Mouse (Mus musculus) urinary bladder, adult 18-20 months (tissue): Measurements from ENCODE around the gene Plxna2.

Source experiments
- DNase-seq, 2 experiments: peaks; one replicate each; pipeline ENCODE4 v3.0.0; 2022; ENCODE audit warnings: low spot score in 2 of 2, mixed read lengths in 2 of 2

Plxna2 gene

DNA sequence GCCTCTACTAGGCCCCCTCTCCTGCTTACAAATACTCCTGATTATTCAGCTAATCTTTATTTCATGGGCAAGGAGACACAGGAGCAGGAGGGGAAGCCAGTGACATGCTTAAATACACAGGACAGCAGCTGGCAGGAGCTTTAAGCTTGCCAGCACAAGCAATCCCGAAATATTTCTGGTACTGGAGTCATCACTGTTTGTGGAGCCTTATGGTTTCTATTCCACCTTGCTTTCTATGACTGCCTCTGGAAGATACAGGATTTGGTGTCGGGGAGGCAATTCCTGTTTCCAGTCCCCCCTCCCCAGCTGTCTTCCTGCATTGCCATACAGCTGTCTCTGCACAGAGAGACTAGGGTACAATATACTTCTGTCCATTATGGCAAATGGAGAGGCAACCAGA, 4.7 kb downstream of the Plxna2 start:
- DNase-seq, result no peak

DNA sequence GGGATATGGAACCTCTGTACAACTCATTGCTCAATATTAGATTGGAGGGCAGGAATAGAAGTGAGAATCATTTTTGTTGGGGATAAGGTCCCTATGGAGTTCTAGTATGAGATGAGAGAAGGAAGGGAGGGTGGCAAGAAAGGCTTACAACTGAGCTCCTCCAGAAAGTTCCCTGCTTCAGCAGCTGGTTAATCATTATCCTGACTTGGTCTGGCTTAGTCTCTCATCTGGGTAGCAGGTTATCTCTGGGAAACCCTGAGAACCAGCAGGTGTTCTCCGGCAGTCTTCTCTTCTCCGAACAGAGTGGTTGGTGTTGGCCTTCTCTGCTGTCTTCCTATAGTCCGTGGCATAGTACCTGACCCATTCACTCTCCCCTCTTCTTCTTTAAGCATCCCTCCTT, 5.6 kb downstream of the Plxna2 start:
- no peak for DNase-seq

DNA sequence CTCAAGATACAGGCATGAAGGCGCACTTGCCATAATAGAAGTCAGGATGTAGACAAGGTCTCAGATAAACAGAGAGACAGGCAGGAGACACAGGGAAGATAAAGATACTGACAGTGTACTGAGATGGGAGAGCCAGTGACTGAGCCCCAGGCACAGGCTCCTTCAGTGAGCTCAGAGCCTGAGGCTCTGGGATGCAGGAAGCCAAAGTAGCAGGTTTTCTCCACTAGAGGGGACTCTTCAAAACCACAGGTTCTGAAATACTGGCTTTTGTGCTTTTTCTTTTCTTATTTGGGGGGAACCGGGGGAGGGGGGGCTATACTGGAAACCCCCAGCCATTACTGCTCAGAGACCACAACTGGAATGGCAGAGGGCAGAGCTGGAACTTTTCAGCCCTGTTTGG, 6.4 kb downstream of the Plxna2 start:
- DNase-seq, result no peak

DNA sequence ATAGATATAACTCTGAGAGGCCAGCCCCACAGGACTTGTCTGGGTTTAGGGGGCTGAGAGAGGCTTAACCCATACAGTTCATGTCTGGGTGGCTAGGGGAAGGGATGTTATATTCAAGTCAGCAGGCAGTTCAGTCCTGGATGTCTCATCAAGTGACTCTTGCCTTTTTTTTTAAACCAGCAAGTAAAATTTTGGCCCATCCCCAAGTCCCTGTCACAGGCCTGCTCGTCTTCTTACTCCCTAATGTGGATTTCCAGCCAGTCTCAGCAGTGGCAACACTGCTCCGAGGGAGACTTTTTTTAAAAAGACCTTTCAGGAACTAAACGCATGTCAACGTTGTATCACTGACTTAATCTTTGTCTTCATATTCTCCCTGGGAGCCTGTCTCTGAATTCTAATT, 7.0 kb downstream of the Plxna2 start:
- DNase-seq, result no peak

DNA sequence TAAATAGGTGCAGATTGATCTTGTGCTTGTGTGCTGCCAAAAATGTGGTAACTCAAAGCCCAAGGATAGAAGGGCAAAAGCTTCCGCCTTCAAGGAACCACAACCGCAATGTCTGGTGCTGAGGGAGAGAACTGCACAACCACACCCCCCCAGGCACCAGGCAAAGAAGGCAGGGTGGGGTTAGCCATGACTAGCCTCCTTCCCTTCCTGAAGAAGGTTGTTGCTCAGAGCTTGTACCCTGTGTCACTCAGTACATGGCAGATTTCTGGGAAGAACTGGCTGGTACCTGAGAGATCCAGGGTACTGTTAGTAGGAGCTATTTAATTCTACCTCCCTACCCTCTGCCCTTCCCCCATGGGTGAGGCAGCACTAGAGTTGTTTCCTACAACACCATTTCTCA, 8.1 kb downstream of the Plxna2 start:
- DNase-seq, result no peak

DNA sequence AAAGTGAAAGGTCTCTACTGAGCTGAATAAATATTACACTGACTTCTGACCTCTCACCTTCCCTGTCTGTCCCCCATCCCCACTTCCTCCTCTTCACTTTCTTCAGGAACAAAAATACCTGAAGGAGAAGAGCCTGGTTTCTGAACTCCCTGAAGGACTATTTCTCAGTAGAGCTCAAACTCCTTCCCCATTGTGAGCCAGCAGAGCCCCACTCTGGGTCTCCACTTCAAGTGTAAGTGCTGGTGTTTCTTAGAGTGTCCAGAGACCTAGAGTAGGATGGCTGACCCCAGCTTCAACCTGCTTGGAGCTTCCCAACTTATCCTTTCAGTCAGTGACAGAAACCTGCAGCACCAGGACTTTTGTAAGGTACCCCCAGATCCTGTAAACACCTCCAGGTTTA, 9.3 kb downstream of the Plxna2 start:
- no peak for DNase-seq

DNA sequence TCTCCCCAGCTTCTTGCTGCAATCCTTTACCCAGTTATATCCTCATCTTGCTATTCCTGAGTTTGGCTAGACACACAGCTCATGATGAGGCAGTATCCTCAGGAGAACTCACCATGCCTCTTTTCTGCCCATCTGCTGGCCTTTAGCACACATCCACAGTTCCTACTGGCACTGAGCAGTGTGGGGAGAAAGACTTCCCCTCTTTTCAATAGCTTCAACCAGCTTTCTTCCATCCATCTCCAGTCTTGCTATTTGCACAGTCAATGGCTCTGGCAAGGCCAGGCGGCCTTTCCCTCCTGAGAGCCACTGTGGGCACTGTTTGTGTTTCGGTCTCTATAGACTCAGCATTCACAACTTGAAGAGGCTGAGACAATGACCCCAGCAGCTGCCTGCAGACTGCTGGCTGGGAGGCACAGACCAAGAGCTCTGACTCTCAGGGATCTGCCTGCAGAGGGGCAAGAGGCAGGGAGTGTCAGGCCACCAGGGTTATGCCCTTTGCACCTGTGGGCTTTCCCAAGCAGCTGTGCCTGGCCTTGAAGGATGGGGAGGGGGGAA, 11.2 kb downstream of the Plxna2 start:
- no peak for DNase-seq

DNA sequence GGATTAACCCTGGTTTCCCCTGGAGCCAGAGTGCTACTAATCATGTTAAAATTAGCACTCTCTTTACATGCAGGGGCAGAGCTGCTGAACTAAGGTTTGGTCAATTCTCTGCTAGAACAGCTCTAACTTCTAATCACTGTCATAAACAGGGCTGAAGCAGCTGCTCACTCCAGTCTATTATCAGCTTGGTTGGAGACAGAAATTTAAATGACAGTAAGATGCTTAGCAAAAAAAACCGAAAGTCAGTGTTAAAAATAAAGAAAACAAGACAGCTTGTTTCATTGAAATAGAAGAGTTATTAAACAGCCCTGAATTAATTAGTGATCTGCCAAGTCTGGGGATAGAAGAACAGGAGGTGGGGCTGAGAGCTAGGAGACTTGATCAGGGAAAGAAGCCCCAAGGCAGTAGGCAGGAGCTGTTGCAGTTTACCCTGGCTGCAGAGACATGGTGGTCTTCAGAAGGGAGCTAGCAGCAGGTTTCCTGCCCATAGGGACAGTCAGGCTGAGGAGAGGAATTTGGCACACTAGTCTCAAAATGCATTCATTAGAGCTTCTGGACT, 12.6 kb downstream of the Plxna2 start:
- no peak for DNase-seq

DNA sequence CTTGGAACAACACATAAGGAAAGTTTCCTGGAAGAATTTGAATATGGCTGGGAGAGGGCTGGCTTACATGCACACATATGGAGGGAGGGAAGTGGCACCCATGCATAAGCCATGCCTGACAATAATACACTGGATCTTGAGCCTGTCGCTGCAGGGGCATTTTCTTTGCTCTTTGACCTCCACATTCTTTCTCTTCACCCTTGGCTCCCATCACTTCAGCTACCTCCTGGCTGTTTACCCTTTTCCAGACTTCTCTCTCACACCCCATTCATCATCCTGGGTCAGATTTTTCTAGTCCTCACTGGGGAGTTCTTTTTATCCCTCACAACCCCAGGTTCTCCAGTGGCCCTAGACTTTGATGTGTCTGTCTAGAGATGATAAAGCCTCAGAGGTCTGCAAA, 13.6 kb downstream of the Plxna2 start:
- DNase-seq, result no peak

DNA sequence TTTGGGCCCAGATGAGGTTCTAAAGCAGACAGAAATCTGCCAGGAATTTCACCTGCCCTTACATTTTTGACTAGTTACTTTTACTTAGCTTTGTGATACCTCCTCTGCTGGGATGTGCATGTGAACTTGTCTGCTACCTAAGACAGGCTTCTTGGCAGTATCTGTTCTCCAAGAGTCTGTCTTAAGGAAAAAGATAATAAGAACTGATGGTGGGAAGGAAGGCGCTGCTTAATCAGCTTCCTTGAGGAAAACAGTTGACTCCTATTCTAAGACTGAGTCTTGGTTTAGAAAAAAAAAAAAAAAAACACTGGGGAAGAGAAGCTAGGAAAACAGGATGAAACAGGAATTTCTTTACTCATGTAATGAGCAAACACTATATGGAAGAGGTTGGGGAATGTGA, 14.0 kb downstream of the Plxna2 start:
- DNase-seq, result no peak

DNA sequence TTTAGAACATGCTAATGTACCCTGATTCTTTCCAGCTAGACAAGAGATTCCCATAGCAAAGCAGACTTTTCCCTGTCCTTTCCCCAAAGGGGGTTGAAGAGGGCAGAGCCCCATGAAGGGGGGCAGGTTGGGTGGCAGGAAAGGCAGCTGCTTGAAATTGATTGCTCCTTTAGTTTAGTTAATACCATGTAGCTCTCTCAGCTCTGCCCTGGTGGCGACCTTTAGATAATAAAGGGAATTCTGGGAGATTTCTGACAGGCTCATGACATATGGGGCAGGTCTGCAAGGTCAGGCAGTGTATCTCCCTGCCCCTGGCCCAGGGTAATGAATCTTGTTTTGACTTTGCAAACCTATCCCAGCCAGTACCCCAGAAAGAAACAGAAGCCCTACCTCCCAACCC, 17.4 kb downstream of the Plxna2 start:
- no peak for DNase-seq

DNA sequence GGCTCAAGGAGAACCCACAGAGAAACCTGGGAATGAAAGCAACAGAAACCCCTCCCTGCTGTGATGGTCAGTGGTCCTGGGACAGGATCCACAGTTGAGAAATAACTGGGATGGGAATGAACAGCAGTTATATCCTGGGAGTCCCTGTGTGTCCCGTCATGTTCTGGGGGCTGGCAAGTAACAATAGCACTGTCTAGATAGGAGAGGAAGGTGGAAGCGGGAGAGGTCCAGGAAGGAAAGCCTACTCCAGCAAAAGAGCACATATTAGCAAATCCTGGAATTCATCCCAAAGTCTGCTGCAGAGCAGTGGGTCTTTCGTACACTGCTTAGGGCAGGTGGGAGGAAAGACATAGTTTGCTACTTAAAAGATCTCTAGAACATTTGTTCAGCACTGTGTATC, 17.9 kb downstream of the Plxna2 start:
- no peak for DNase-seq

DNA sequence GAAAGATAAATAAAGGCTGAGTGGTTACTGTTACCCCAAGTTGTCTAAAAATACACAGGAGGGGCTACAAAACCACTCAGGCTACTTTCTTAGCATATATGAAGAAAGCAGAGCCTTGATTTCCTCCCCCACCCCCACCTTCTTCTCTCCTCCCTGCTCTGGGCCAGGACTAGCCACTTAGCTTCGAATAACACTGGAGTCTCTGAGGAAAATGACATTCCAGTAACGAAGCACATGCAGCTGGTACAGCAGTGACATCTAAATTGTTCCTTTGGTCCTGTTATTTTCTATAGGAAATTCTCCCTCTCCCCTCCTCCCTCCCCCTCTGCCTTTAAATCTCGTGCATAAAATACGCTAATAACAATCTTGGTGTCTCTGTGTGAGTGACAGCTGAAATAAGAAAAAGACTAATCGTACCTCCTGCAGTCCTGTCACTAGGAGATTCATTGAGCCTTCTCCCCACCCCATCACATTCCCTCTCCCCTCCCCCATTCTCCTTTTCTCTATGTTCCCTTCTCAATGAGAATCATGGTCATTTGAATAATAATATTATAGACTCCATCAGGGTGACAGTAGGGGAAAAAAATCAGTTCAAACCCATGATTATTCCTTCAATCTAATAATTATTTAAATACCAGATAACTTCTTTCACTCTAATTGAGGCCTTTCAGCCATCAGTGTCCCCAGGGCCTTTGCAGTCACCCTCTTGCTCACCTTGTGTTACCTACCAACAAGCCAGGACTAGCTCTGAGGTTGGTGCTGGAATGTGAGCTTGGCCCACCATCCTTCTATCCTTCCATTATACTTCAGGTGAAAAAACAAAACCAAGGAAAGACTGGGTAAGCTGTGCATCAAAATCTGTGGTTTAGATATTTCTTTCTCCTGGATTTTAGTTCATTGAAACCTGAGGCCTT, 19.6 kb downstream of the Plxna2 start:
- no peak for DNase-seq

DNA sequence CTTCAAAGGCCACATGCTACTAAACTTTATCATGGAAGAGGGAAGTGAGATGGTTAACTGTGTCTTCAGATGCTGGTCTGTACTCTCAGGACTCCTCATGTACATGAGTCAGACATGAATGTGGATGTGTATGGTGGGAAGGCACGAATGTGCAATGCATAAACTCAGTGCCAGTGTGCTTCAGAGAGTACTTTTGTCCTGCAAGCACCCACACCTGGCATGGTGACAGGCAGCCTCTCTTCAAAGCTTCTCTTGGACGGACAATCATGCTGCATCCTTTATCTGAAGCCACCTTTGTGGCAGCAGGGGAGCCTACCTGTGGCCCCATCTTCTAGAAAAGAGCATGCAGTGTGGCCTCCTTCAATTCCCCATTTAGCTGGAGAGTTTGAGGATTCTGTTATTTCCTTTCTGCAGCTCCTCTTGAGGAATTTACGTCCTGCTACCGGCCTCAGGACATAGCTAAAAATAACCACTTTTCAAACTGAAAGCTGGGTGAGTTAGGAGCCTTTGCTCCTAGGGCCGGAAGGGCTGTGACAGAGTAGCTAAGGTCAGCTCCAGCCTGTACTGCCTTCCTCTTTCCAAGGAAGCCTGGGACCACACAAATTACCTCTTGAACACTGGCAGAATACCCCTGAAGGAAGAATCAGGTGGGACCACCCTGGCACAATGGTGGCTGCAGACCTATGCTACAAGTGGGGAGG, 23.7 kb downstream of the Plxna2 start:
- no peak for DNase-seq

DNA sequence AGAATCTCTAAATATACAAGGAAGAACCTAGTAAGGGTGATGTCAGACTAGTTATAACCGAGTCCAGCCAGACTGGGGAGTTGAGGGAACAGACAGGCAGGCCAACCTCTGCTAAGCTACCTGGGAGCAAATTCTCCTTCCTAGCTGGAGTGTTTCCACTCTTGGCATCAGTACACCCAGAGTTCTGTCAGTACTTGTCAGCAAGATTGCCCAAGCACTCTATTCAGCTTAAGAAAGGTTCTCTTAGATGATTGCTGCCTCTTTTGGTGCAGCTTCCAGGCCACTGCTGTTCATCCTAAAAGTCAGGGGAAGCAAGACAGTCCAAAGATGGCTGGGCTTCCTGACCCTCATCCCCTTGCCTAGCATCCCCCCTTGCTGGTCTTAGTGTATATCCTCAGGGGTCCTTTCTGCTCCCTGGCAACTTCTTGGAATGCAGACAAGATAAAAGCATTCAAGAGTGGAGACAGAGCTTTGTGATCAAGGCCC, 24.3 kb downstream of the Plxna2 start:
- no peak for DNase-seq

DNA sequence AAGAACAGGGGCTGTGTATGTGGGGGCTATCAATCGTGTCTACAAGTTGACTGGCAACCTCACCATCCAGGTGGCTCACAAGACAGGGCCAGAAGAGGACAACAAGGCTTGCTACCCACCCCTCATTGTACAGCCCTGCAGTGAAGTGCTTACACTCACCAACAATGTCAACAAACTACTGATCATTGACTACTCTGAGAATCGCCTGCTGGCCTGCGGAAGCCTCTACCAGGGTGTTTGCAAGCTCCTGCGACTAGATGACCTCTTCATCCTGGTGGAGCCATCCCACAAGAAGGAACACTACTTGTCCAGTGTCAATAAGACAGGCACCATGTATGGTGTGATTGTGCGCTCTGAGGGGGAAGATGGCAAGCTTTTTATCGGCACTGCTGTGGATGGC, 25.9 kb downstream of the Plxna2 start:
- no peak for DNase-seq

DNA sequence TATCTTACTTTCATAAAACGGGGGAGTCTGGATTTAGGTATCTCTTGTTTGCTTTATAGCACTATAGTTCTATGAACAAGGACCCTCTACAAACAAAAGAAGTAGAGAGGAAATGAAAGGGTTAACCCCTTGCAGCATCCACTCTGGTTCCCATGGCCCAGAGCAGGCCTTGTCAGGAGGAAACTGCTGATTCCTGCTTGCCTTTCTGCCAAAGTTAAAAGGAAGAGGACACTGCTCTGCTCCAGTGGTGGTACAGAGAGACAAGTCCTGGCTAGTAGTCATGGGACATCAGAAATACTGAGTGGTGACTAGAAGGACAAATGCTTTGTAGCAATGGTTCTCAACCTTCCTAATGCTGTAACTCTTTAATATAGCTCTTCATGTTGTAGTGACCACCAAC, 27.9 kb downstream of the Plxna2 start:
- DNase-seq, result no peak

DNA sequence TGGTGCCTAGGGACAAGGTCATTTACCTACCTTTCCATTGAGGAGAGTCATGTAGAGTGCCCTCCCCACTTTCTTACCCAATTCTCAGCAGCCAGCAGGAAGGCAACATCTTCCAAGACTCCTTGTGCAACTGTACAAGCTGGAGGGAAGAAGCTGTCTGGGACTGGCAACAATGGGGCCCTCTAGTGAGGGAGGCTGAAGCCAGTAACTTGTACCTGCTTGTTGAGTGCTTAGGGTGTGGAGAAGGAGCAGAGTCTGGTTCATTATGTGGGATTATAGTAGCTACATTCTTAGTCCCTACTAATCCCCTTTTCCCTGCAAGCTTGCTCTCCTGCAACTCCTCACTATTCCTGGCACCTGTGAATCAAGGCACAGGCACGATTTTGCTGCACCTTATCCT, 32.1 kb downstream of the Plxna2 start:
- DNase-seq, result no peak

DNA sequence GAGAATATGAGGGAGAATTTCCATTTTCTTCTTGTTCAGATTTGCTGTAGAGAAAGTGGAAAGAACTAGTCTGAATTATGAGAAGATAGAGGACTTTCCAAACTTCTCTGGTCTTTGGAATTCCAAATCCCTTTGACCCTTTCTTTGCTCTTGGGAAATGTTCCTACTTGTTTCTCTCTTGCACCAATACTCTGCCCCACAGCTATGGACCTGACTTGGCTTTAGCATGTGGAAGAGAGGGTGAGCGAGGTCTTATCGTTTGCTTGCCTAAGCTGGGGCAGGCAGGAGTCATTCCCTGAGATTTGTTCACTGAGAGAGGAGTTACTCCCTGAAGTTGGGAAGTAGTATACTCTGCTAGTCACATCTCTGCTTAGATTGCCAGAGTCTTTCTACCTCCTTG, 32.5 kb downstream of the Plxna2 start:
- DNase-seq, result no peak

DNA sequence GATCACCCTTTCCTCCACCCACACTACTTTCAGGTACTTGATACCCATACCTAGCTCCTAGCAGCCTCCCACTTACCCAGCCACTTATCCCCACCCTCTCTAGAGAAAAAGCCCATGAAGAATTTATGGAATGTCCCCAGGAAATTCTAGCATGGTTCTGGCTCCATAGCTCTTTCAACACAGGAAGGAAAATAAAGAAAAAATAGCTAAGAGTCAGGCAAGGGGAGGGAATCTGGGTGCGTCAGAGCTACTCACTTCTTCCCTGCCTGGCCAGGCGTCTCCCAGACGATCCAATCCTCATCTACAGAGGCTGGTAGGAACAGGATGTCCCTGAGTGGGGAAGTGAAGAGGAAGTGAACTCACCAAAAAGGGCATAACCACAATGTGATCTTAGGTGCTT, 34.0 kb downstream of the Plxna2 start:
- no peak for DNase-seq

DNA sequence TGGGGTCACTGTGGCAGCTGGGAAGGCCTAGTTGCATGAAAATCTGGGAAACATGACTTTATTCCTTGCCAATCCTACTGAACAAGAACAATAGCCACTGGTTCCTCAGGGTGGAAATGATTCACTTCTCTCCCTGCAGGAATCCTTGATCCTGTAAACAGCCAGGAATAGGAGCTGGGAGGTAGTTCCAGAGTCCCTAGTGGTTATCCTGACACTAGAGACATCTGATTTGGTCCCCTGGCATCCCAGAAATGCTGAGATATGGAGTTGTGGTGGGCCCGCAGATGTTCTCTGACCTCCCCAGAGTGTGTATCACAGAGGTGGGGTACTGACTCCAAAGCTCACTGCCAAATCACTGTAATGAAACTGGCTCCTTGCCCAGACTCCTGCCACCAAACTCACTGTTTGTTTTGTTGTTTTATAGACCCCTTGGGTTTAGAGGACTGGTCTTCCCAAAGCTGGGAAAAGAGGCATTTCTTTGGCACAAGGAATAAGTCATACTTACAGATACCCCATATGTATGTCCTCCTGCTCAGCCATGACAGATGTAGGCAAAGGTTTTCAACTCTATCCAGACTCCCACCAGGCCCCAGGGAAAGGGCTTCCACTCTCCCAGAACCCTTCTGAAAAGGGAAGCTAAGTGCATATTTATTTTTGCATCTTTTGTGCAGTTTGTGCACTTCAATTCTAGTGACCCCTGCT, 40.6 kb downstream of the Plxna2 start:
- DNase-seq, result no peak
